In genomic region chr5:142854877-142855276, GRCm38 (mm10) we compare ENCODE assay signal across 9 mouse cellular contexts. TPM values are rescaled to one million over a fixed set of nuclear protein-coding genes. Genes with fewer than 3 reads are reported as not detected.
A peak's percentile ranks its signal among the peaks of the same experiment; 100 is the strongest.
DNase-seq lines count a peak whose midpoint lies in the region; ATAC-seq and TF ChIP-seq lines count a peak whose summit lies in the region.
"Had no signal": no experiment of that assay in that cellular context is flagged by ENCODE, and none has a peak within 500 bp of the region (broad histone marks: within the 10 kb centered on the region; RNA-seq: fewer than 3 reads in every experiment).

No protein-coding gene starts in this region.

- peak; percentile 20 to 37 for DNase-seq in cerebellum, adult 18-20 months
- DNase-seq in cerebellum, adult 11 months: no peak
- DNase-seq in midbrain, embryonic 11.5 days (ENCODE audit: low spot score, missing footprints): peak; percentile 96
- peak; percentile 53 for DNase-seq in c-Kit-positive CD71-negative TER-119-negative erythroid progenitor cells, embryonic 14.5 days (ENCODE audit: low read depth)
- peak; percentile 30 to 45 for DNase-seq in gastrocnemius, postnatal 36 days
- peak; percentile 77 for DNase-seq in lung, embryonic 14.5 days
- no peak for DNase-seq in ovary, postnatal 10 days (ENCODE audit: low spot score)

- intact Hi-C loops in gastrocnemius, postnatal 36 days (cut with DNase I): loop anchor here (5.0 kb wide), 1 partner anchor 133 kb away; no protein-coding TSS in a partner anchor

- ATAC-seq in midbrain, embryonic 11.5 days (ENCODE audit: low FRiP score): no peak
- ATAC-seq in midbrain, embryonic 15.5 days (replicated peaks): no peak
- ATAC-seq in lung, embryonic 14.5 days (ENCODE audit: insufficient read depth): peak; percentile 17; the same call in 1 of the 2 replicates

- H3K9ac ChIP-seq in midbrain, embryonic 11.5 days (ENCODE audit: low read length): no peak overlapping the region
- H3K9ac ChIP-seq in midbrain, embryonic 15.5 days: no peak overlapping the region
- H3K9ac ChIP-seq in lung, embryonic 14.5 days: no peak overlapping the region

- no peaks in the 10 kb centered on the region for H3K36me3 ChIP-seq in midbrain, embryonic 11.5 days (ENCODE audit: control insufficient read depth, insufficient read depth, low read length)
- H3K36me3 ChIP-seq in midbrain, embryonic 15.5 days (replicated peaks): no peaks in the 10 kb centered on the region
- no peaks in the 10 kb centered on the region for H3K36me3 ChIP-seq in lung, embryonic 14.5 days (ENCODE audit: insufficient read depth)

- peaks cover 2% of the 10 kb centered on the region; the same call in 1 of the 2 replicates for H3K4me1 ChIP-seq in midbrain, embryonic 11.5 days (ENCODE audit: control insufficient read depth, insufficient read depth, low read length)
- peaks cover 11% of the 10 kb centered on the region for H3K4me1 ChIP-seq in midbrain, embryonic 15.5 days
- H3K4me1 ChIP-seq in lung, embryonic 14.5 days (ENCODE audit: insufficient read depth): no peaks in the 10 kb centered on the region

- H3K9me3 ChIP-seq in midbrain, embryonic 11.5 days (ENCODE audit: control insufficient read depth, low read length): peaks cover 4% of the 10 kb centered on the region; the same call in 1 of the 2 replicates
- no peaks in the 10 kb centered on the region for H3K9me3 ChIP-seq in midbrain, embryonic 15.5 days
- no peaks in the 10 kb centered on the region for H3K9me3 ChIP-seq in lung, embryonic 14.5 days (ENCODE audit: low read depth, low read length)

- H3K27ac ChIP-seq in midbrain, embryonic 11.5 days (ENCODE audit: low read depth, low read length): no peak overlapping the region
- no peak overlapping the region for H3K27ac ChIP-seq in midbrain, embryonic 15.5 days
- H3K27ac ChIP-seq in lung, embryonic 14.5 days (ENCODE audit: low read depth): no peak overlapping the region

- peak; percentile 71 for TF ChIP-seq CTCF in lung, embryonic 14.5 days (IDR thresholded peaks at IDR 0.05; ENCODE audit: low read depth)

- H3K27me3 ChIP-seq in midbrain, embryonic 11.5 days (ENCODE audit: control insufficient read depth, insufficient read depth, low read length): no peaks in the 10 kb centered on the region
- H3K27me3 ChIP-seq in midbrain, embryonic 15.5 days (replicated peaks): no peaks in the 10 kb centered on the region
- no peaks in the 10 kb centered on the region for H3K27me3 ChIP-seq in lung, embryonic 14.5 days (ENCODE audit: insufficient read depth, low read length)

- 79% methylated on average over 10 of the region's 10 CpGs for WGBS in midbrain, embryonic 11.5 days
- 82% methylated on average over 10 of the region's 10 CpGs for WGBS in midbrain, embryonic 15.5 days
- 79% methylated on average over 10 of the region's 10 CpGs for WGBS in lung, embryonic 14.5 days

- no peak overlapping the region for H3K4me2 ChIP-seq in midbrain, embryonic 11.5 days
- H3K4me2 ChIP-seq in midbrain, embryonic 15.5 days: no peak overlapping the region
- H3K4me2 ChIP-seq in lung, embryonic 14.5 days: no peak overlapping the region

- no peak overlapping the region for H3K4me3 ChIP-seq in midbrain, embryonic 11.5 days (ENCODE audit: low read depth, low read length)
- H3K4me3 ChIP-seq in midbrain, embryonic 15.5 days: no peak overlapping the region
- no peak overlapping the region for H3K4me3 ChIP-seq in lung, embryonic 14.5 days (ENCODE audit: low read depth, low read length)
- H3K4me3 ChIP-seq: myocyte had no signal

RNA-seq across cellular contexts. Expression of gene Tnrc18, which starts 37.4 kb away (rescaled TPM):
- polyA plus RNA-seq in midbrain, embryonic 11.5 days (2014; fragmentation: Nextera tagmentation; extraction: Ambion mirVana): 26.9 and 27.4 TPM in 2 replicates
- polyA plus RNA-seq in midbrain, embryonic 15.5 days (2015; fragmentation: Nextera tagmentation; extraction: Ambion mirVana): 36.3 and 38.6 TPM in 2 replicates
- total RNA-seq in gastrocnemius, postnatal 36 days (2021): 10 to 100 TPM; 27.1 to 27.6 TPM
- polyA plus RNA-seq in lung, embryonic 14.5 days (2014; fragmentation: Nextera tagmentation; extraction: Ambion mirVana): 38.4 and 40.4 TPM in 2 replicates

RNA-seq across cellular contexts. Expression of gene Fbxl18, which starts 40.3 kb away (rescaled TPM):
- polyA plus RNA-seq in midbrain, embryonic 11.5 days (2014; fragmentation: Nextera tagmentation; extraction: Ambion mirVana): 10.5 and 11.8 TPM in 2 replicates
- polyA plus RNA-seq in midbrain, embryonic 15.5 days (2015; fragmentation: Nextera tagmentation; extraction: Ambion mirVana): 41.6 and 43.0 TPM in 2 replicates
- total RNA-seq in gastrocnemius, postnatal 36 days (2021): 1 to 10 TPM; 5.7 to 6.0 TPM
- 11.2 and 11.8 TPM in 2 replicates for polyA plus RNA-seq in lung, embryonic 14.5 days (2014; fragmentation: Nextera tagmentation; extraction: Ambion mirVana)

RNA-seq across cellular contexts. Expression of gene Actb, which starts 51.7 kb away (rescaled TPM):
- 14,142 and 15,094 TPM in 2 replicates for polyA plus RNA-seq in midbrain, embryonic 11.5 days (2014; fragmentation: Nextera tagmentation; extraction: Ambion mirVana)
- polyA plus RNA-seq in midbrain, embryonic 15.5 days (2015; fragmentation: Nextera tagmentation; extraction: Ambion mirVana): 13,428 and 14,272 TPM in 2 replicates
- total RNA-seq in gastrocnemius, postnatal 36 days (2021): 100 to 1,000 TPM; 427 to 440 TPM
- 16,801 and 17,929 TPM in 2 replicates for polyA plus RNA-seq in lung, embryonic 14.5 days (2014; fragmentation: Nextera tagmentation; extraction: Ambion mirVana)

Comparison
In these comparisons a context has a peak if more than half of its experiments do, and no peak if none do; other contexts are left out.
1. DNase-seq: peak in cerebellum, adult 18-20 months (2 of 2), midbrain, embryonic 11.5 days (single experiment), c-Kit-positive CD71-negative TER-119-negative erythroid progenitor cells, embryonic 14.5 days (single experiment), gastrocnemius, postnatal 36 days (2 of 2) and lung, embryonic 14.5 days (single experiment); none in cerebellum, adult 11 months (single experiment) and ovary, postnatal 10 days (single experiment).